Mouse (Mus musculus) ovary, adult 2 months (tissue): Measurements from ENCODE around the gene Fam3b. TPM values are rescaled to one million over a fixed set of nuclear protein-coding genes. Genes with fewer than 3 reads are reported as not detected.

Experiments
- polyA plus RNA-seq: library from polyadenylated mRNA; depleted of rRNA; stranded (reverse); fragments of >200 nt; gene quantifications from 2 replicates; pipeline ENCODE4 v1.2.3, GENCODE M21; 2012; rRNA removed

Gene Fam3b
- 0.50 and 0.89 TPM in 2 replicates for polyA plus RNA-seq

DNA sequence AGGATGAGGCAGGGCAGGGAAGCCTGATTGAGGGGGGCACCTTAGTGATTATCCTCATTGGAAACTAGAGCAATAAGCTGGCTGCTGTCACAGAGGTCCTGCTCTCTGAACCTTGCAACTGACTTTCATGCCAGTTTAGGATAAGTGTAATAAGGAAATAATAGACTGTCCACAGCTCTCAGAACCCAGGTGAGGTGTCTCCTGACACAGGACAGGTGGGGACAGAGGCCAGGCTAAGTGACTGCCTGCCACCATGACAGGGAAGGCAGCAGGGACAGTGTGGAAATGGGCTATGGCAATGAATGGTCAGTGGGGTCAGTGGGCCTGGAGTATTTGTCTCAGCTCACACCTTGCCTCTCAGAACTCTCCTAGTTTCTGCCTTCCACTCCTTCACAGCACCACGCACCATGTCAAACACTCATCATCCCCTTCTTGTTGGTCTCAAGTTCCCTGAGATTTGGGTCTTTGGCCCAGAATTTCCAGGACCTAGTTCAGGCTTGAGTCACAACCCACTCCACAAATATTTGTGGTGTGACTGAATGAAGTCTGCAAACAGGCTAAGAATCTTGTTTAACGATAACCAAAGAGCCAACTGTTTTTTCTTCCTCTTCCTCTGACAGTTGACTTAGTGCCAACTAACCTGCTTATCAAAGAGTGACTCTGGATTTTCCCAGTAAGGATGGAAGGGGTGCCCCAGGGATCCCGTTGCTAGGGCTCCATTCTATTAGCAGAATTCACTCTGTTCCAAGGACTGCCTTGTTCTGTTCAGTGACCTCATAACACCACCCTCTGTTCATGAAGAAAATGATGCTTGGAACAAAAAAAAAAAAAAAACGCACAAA is at the start of gene Fam3b:
TSS of gene Fam3b (minus strand) at position 718 of the 842 bp plus-strand sequence.

DNA sequence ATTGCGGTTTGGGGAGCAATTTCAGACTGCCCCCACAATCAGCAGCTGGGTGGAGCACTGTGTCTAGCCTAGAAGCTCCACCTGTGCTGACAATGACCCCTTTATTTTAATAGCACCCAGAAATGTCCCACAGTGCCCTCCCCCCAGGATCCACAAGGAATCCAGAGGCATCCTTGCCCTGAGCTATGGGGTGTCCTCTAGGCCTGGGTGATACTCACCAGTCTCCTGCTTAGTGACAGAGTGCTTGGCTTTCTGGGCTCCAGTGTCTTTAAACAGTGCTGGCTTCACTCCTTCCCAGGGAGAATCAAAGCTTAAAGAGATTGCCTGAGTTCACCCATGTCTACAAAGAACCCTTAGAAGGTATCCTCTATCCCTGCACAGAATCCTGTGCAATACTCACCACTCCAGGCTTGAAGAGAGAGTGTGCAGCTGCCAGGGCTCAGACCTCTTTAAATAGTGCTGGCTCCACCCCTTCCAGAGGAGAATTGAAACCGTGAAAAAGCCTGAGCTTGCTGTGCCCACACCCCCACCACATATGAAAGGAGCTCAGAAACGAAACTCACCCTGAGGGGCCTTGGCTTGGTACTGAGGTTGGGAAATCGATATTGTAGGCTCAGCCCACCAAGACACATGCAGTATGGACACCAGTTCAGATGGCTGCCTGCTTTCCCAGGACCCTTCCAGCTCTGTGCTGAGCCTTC is 52.0 kb downstream of the Fam3b start, which contains the start of gene Mx1:
TSS of gene Mx1 (minus strand) at position 427 of the 701 bp plus-strand sequence.

Other genes starting within 250 kb of the Fam3b start
- gene Bace2, start 158.1 kb downstream of the Fam3b start, polyA plus RNA-seq: 9.2 and 15.0 TPM in 2 replicates
- gene Mx1, start 51.9 kb downstream of the Fam3b start, polyA plus RNA-seq: 0.62 and 1.8 TPM in 2 replicates
- 10.9 and 12.8 TPM in 2 replicates for gene Tmprss2, start 96.4 kb upstream of the Fam3b start, polyA plus RNA-seq
- 6.2 and 7.3 TPM in 2 replicates for gene Ripk4, start 249.0 kb upstream of the Fam3b start, polyA plus RNA-seq